Mouse (Mus musculus) kidney, embryonic 14.5 days (tissue): ENCODE measurements around the gene Arhgap18. TPM values are rescaled to one million over a fixed set of nuclear protein-coding genes. Genes with fewer than 3 reads are reported as not detected.

ENCODE experiments used
- ATAC-seq: fragments of 200-750 bp; cut with Nextera tagmentation; 2 replicates; pipeline ENCODE4 v1.8.0; 2017; ENCODE audit warnings: moderate number of reproducible peaks, mild to moderate bottlenecking, moderate TSS enrichment, moderate library complexity; ENCODE audit not compliant: low FRiP score, low TSS enrichment
- H3K27ac ChIP-seq: fragments of 300-500 bp; sonication (generic); 2 replicates; pipeline ENCODE4 v1.5.1; 2014; ENCODE audit warnings: low read depth, mild to moderate bottlenecking, low read length, moderate library complexity, mixed read lengths
- H3K27me3 ChIP-seq: fragments of 300-500 bp; sonication (generic); 2 replicates; pipeline ENCODE4 v1.6.1; 2014; ENCODE audit warnings: mild to moderate bottlenecking, low read length; ENCODE audit not compliant: control insufficient read depth, insufficient read depth
- H3K36me3 ChIP-seq: fragments of 300-500 bp; sonication (generic); 2 replicates; pipeline ENCODE4 v1.6.1; 2014; ENCODE audit warnings: low read length, mixed read lengths; ENCODE audit not compliant: control insufficient read depth, insufficient read depth
- H3K4me1 ChIP-seq: fragments of 300-500 bp; sonication (generic); 2 replicates; pipeline ENCODE4 v1.6.1; 2014; ENCODE audit warnings: low read length, mixed read lengths; ENCODE audit not compliant: control insufficient read depth, insufficient read depth
- H3K4me2 ChIP-seq: fragments of 300-500 bp; sonication (generic); replicated peaks from 2 replicates; pipeline ENCODE4 v1.6.1; 2014; ENCODE audit warnings: low read depth, mild to moderate bottlenecking, low read length
- H3K4me3 ChIP-seq: fragments of 300-500 bp; sonication (generic); 2 replicates; pipeline ENCODE4 v1.5.1; 2014; ENCODE audit warnings: mild to moderate bottlenecking, low read length
- H3K9ac ChIP-seq: fragments of 300-500 bp; sonication (generic); 2 replicates; pipeline ENCODE4 v1.6.1; 2014; ENCODE audit warnings: low read depth, mild to moderate bottlenecking, low read length, moderate library complexity
- H3K9me3 ChIP-seq: fragments of 300-500 bp; sonication (generic); 2 replicates; pipeline ENCODE4 v1.6.1; 2016; ENCODE audit warnings: low read length; ENCODE audit not compliant: control insufficient read depth
- WGBS: fragments of 180-500 bp; shearing (Covaris S2); extraction: QIAGEN DNeasy Blood & Tissue Kit; methylation state at CpG from one replicate; pipeline ENCODE4 v1.1.7; 2014; 5-methylcytosine and 5-hydroxymethylcytosine counted together
- polyA plus RNA-seq: library from polyadenylated mRNA; unstranded; fragments of >200 nt; fragmentation: Nextera tagmentation; extraction: Ambion mirVana; gene quantifications from 2 replicates; pipeline ENCODE4 v1.2.1, GENCODE M21; 2014

Gene Arhgap18
- polyA plus RNA-seq, 1 experiment from 2014 or later = 44.1 TPM

DNA sequence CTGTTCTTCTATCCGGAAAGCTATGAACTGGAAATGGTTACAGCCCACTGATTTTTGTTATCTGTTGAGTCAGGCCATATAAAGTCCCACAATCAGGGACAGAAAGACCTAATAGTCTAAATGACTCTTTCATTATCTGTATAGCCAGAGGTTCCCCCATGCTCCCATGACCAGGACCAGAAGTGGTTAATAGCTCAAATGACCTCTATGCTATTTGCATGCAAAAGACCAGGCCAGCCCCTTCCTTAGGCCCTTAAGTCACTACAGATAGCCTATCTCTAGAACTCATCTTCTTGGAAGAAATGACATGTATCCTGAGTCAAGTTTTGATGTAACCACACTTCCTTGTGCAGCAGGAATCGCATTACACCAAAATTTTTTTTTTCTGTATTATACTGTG is 4.0 kb downstream of the Arhgap18 start:
- no peak overlapping the region for H3K4me3 ChIP-seq
- no peaks in the 10 kb centered on the region for H3K9me3 ChIP-seq
- no peaks in the 10 kb centered on the region for H3K4me1 ChIP-seq
- H3K27ac ChIP-seq = no peak overlapping the region
- H3K4me2 ChIP-seq = no peak overlapping the region
- ATAC-seq = no peak
- H3K9ac ChIP-seq = no peak overlapping the region
- WGBS = 80% methylated on average over 2 of the region's 2 CpGs
- no peaks in the 10 kb centered on the region for H3K36me3 ChIP-seq
- H3K27me3 ChIP-seq = no peaks in the 10 kb centered on the region

DNA sequence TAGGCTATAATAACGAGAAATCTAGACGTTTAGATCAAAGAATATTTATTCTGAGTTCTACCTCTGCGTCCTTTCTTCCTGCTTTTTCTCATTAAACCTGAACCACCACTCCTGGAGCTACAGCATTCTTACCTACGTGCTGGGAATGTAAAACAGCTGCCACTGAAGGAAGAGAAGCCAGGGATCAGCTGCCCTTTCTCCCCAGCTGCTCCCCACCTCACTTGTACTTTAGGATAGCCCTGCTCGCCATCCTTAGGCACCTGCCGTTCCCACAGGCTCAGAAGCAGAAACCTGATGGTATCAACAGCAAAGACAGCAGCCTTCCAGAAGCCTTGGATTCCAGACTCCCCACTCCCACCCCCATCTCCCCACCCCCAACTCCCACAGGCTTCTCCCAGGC is 6.2 kb downstream of the Arhgap18 start:
- ATAC-seq = no peak
- Histone ChIP-seq H3K4me1 (no peaks in the 10 kb centered on the region), H3K9me3 (no peaks in the 10 kb centered on the region), H3K4me2 (no peak overlapping the region), H3K36me3 (no peaks in the 10 kb centered on the region), H3K27me3 (no peaks in the 10 kb centered on the region), H3K27ac (no peak overlapping the region), H3K9ac (no peak overlapping the region), H3K4me3 (no peak overlapping the region)
- WGBS = 48% methylated on average over 6 of the region's 6 CpGs

DNA sequence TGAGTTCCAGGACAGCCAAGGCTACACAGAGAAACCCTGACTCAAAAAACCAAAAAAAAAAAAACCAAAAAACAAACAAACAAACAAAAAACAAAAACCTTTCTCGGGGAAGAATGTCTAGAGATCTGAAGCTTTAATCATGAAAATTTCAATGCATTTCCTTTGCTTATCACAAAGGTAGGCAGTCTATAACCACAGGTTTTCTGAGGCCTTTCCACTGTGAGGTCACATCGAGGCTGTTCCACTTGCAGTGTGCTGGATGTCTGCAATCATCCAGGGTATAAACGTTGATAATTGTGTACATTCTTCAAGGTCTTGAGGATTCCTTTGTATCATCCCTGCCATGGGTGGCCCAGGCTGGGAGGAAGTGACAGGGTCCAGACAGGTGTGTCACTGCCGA is 7.9 kb downstream of the Arhgap18 start:
- H3K4me3 ChIP-seq = no peak overlapping the region
- H3K27me3 ChIP-seq = no peaks in the 10 kb centered on the region
- H3K36me3 ChIP-seq = no peaks in the 10 kb centered on the region
- no peaks in the 10 kb centered on the region for H3K9me3 ChIP-seq
- ATAC-seq = no peak
- 79% methylated on average over 4 of the region's 4 CpGs for WGBS
- no peak overlapping the region for H3K9ac ChIP-seq
- H3K4me2 ChIP-seq = no peak overlapping the region
- no peaks in the 10 kb centered on the region for H3K4me1 ChIP-seq
- no peak overlapping the region for H3K27ac ChIP-seq

DNA sequence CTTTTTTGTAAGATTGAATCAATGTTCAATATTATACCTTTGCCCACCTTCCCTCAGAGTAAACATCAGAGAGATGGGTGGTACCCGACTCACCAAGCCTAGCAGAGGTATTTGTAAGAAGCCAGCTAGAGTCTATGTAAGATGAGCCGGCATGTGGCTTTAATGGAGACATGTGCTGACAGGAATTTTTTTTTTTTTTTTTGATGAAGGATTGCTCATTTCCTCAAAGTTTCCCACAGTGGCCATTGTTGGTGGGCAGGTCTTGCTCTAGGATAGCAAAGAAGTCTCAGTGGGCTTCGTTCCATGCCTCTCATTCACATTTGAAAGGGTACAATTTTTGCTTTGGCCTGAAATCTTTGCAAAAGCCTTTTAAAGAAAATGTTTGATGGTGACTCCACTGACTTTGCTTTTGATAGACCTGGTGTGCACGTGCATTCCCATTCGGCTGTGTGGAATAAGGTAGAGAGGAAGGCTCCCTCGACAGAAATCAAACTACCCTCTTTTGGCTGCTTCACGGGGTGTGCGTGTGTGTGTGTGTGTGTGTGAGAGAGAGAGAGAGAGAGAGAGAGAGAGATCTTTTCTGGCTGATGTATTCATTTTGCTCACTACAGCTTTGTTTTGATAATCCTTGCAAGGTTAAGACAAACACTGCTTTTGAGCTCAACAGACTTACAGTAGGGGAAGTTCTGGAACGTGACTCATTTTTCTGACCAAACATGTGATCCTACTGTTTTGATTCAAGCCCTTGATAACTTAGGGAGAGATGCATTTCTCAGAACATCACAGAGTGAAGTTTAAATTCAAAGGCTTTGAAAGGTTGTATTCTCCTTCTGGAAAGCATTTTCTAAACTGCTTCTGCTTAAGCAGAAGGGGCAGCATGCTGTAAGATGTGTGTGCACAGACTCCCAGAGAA is 9.0 kb downstream of the Arhgap18 start:
- H3K27ac ChIP-seq = no peak overlapping the region
- H3K27me3 ChIP-seq = no peaks in the 10 kb centered on the region
- no peak overlapping the region for H3K4me3 ChIP-seq
- no peak for ATAC-seq
- H3K9ac ChIP-seq = no peak overlapping the region
- no peaks in the 10 kb centered on the region for H3K36me3 ChIP-seq
- H3K4me1 ChIP-seq = no peaks in the 10 kb centered on the region
- no peaks in the 10 kb centered on the region for H3K9me3 ChIP-seq
- no peak overlapping the region for H3K4me2 ChIP-seq
- 61% methylated on average over 9 of the region's 9 CpGs for WGBS

DNA sequence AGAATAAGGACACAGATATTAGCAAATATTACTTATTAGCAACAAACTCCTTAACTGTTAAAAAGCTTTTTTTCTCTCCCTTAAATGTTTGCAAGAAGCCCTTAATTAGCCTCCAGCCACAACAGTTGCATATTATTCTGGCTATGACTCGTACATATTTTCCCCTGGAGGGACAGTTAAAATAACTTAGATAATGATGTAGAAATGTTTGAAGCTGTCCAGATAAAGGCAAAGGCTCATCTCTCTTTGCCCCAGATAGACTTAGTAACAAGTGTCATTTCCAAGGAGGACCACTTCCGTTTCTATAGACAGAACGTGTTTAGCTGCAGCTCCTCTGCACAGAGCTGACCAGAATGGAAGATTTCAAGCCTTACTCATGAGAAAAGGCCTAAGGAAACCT is 14.0 kb downstream of the Arhgap18 start:
- no peak for ATAC-seq
- H3K4me1 ChIP-seq = no peaks in the 10 kb centered on the region
- H3K9ac ChIP-seq = no peak overlapping the region
- H3K9me3 ChIP-seq = no peaks in the 10 kb centered on the region
- H3K4me2 ChIP-seq = no peak overlapping the region
- no peak overlapping the region for H3K27ac ChIP-seq
- H3K27me3 ChIP-seq = no peaks in the 10 kb centered on the region
- 85% methylated on average over 3 of the region's 3 CpGs for WGBS
- H3K36me3 ChIP-seq = no peaks in the 10 kb centered on the region
- H3K4me3 ChIP-seq = no peak overlapping the region

DNA sequence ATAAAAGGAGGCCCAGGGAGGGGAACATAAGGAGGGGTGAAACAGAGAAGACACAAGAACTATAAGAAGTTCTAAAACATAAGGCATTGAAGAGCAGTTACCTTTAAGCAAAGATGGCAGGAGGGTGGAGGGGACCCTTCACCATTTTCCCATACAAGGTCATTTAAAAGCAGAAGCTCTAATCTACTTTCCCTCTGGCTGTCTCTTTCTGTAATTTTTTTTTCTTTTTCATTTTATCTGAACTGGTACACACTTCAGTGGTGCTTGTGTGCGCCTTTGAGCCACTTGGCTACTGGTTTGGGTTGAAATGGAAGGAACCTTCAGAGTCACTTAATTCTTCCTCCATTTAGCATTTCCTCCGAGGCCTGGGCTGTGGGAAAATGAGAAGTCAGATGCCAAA is 15.7 kb downstream of the Arhgap18 start:
- Histone ChIP-seq H3K4me3 (no peak overlapping the region), H3K4me1 (peaks cover 6% of the 10 kb centered on the region; the same call in 1 of the 2 replicates), H3K9ac (no peak overlapping the region), H3K27ac (no peak overlapping the region), H3K9me3 (no peaks in the 10 kb centered on the region), H3K4me2 (no peak overlapping the region), H3K27me3 (no peaks in the 10 kb centered on the region), H3K36me3 (no peaks in the 10 kb centered on the region)
- no peak for ATAC-seq
- WGBS = 83% methylated on average over 2 of the region's 2 CpGs

DNA sequence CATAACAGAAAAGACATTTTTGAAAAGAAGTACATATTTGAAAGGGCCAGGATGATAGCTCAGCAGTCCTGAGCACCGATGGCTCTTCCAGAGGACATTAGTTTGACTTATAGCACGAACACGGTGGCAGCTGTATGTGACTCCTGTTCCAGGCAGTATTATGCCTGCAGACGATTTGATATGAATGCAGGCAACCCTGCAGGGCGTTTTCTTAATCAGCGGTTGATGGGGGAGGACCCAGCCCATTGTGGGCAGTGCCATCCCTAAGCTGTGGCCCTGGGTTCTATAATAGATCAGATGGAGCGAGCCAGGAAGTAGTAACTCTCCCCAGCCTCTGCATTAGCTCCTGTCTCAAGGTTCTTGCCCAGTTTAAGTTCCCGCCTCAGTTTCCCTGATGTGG is 16.8 kb downstream of the Arhgap18 start:
- Histone ChIP-seq H3K9me3 (no peaks in the 10 kb centered on the region), H3K36me3 (no peaks in the 10 kb centered on the region), H3K4me1 (peaks cover 6% of the 10 kb centered on the region; the same call in 1 of the 2 replicates), H3K9ac (no peak overlapping the region), H3K27ac (no peak overlapping the region), H3K27me3 (no peaks in the 10 kb centered on the region), H3K4me2 (no peak overlapping the region), H3K4me3 (no peak overlapping the region)
- WGBS = 92% methylated on average over 8 of the region's 8 CpGs
- ATAC-seq = no peak

DNA sequence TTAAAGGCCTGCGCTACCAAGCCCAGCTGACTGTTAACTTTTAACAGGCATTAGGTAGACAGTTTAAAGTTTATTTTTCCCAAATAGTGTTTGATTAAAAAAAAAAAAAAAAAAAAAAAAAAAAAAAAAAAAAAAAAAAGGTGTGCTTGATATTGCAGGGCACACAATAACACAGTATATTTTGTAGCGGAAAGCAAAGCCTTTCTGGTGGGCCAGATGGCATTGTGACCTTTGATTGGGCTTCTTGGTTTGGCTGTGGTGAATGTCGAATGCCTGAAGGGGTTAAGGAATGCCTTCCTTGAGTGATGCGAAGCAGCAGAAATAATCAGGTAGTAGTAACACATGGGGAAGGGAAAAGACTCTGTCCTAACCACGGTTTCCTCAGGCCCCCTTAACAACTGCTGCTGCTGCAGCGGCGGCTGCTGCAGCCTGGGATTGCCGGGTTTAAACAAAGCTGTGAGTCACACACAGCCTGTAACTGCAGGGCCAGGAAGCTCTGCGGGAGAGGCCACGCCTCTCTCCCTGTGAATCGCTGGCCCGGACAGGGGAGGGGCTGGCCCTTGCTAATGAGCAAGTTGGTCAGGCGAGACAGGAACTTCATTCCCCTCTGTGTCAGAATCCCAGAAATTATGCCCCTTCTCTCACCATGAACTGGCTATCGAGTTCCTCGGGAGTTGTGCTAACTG is 18.9 kb downstream of the Arhgap18 start:
- Histone ChIP-seq H3K4me1 (peaks cover 6% of the 10 kb centered on the region; the same call in 1 of the 2 replicates), H3K4me3 (peak overlapping the region; percentile 56), H3K4me2 (peak overlapping the region; percentile 76), H3K27me3 (no peaks in the 10 kb centered on the region), H3K9ac (peak overlapping the region; percentile 50), H3K9me3 (no peaks in the 10 kb centered on the region), H3K36me3 (no peaks in the 10 kb centered on the region), H3K27ac (peak overlapping the region; percentile 91)
- WGBS = 7% methylated on average over 15 of the region's 15 CpGs
- ATAC-seq = peak; percentile 98
